Mouse (Mus musculus): ENCODE measurements around the gene AV320801.
"Not testable (repeated sequence)": the region's sequence is repeated elsewhere in the genome, so short reads cannot be mapped to it uniquely, and the experiment has no call there.

The AV320801 gene

GRCm38 (mm10) chrX:135494288-135494687, at the start of gene AV320801:
Gene AV320801 (plus strand): TSS chrX:135494588.
- DNase-seq (ENCODE audit: inconsistent ontology term): not testable (repeated sequence)

GRCm38 (mm10) chrX:135464160-135464559, 30.2 kb upstream of the AV320801 start:
- not testable (repeated sequence) for DNase-seq (ENCODE audit: inconsistent ontology term)

GRCm38 (mm10) chrX:135481902-135482301, 12.5 kb upstream of the AV320801 start:
- DNase-seq (ENCODE audit: inconsistent ontology term): not testable (repeated sequence)

GRCm38 (mm10) chrX:135483183-135483582, 11.2 kb upstream of the AV320801 start:
- DNase-seq (ENCODE audit: inconsistent ontology term): not testable (repeated sequence)

Measured in Muller cell, postnatal 12 days (primary cell).